Mouse (Mus musculus): ENCODE results near the gene Carns1. TPM values are rescaled to one million over a fixed set of nuclear protein-coding genes. Genes with fewer than 3 reads are reported as not detected.

The Carns1 gene
- polyA plus RNA-seq, 1 experiment from 2014 or later = 2.0 TPM

GRCm38 (mm10) chr19:4196548-4196947 lies 21.3 kb upstream of the Carns1 start:
- Histone ChIP-seq H3K27ac (replicated peaks; ENCODE audit: low read depth, low read length) (no peak overlapping the region), H3K27me3 (ENCODE audit: control insufficient read depth, insufficient read depth, low read length) (no peaks in the 10 kb centered on the region), H3K4me3 (ENCODE audit: low read depth, low read length) (no peak overlapping the region), H3K9me3 (replicated peaks; ENCODE audit: control insufficient read depth, low read length) (no peaks in the 10 kb centered on the region), H3K9ac (replicated peaks; ENCODE audit: low read length) (no peak overlapping the region), H3K36me3 (replicated peaks; ENCODE audit: control insufficient read depth, insufficient read depth, low read depth, low read length) (peaks cover 18% of the 10 kb centered on the region), H3K4me1 (ENCODE audit: control insufficient read depth, insufficient read depth, low read length) (peaks cover 10% of the 10 kb centered on the region), H3K4me2 (ENCODE audit: low read depth, low read length) (no peak overlapping the region)
- ATAC-seq (replicated peaks; ENCODE audit: insufficient number of reproducible peaks, low FRiP score, low TSS enrichment, low read depth) = no peak
- DNase-seq (ENCODE audit: low spot score) = no peak
- WGBS = 34% methylated on average over 5 of the region's 5 CpGs

GRCm38 (mm10) chr19:4196048-4196447 lies 20.8 kb upstream of the Carns1 start:
- DNase-seq (ENCODE audit: low spot score) (no peak), ATAC-seq (replicated peaks; ENCODE audit: insufficient number of reproducible peaks, low FRiP score, low TSS enrichment, low read depth) (no peak)
- WGBS = 91% methylated on average over 2 of the region's 2 CpGs
- Histone ChIP-seq H3K9me3 (replicated peaks; ENCODE audit: control insufficient read depth, low read length) (no peaks in the 10 kb centered on the region), H3K4me1 (ENCODE audit: control insufficient read depth, insufficient read depth, low read length) (peaks cover 10% of the 10 kb centered on the region), H3K36me3 (replicated peaks; ENCODE audit: control insufficient read depth, insufficient read depth, low read depth, low read length) (peaks cover 18% of the 10 kb centered on the region), H3K4me2 (ENCODE audit: low read depth, low read length) (no peak overlapping the region), H3K9ac (replicated peaks; ENCODE audit: low read length) (no peak overlapping the region), H3K27me3 (ENCODE audit: control insufficient read depth, insufficient read depth, low read length) (no peaks in the 10 kb centered on the region), H3K4me3 (ENCODE audit: low read depth, low read length) (no peak overlapping the region), H3K27ac (replicated peaks; ENCODE audit: low read depth, low read length) (no peak overlapping the region)

GRCm38 (mm10) chr19:4194776-4195650 lies 19.7 kb upstream of the Carns1 start:
- Histone ChIP-seq H3K36me3 (replicated peaks; ENCODE audit: control insufficient read depth, insufficient read depth, low read depth, low read length) (peaks cover 18% of the 10 kb centered on the region), H3K4me1 (ENCODE audit: control insufficient read depth, insufficient read depth, low read length) (peaks cover 6% of the 10 kb centered on the region), H3K4me3 (ENCODE audit: low read depth, low read length) (no peak overlapping the region), H3K27ac (replicated peaks; ENCODE audit: low read depth, low read length) (no peak overlapping the region), H3K4me2 (ENCODE audit: low read depth, low read length) (no peak overlapping the region), H3K9ac (replicated peaks; ENCODE audit: low read length) (no peak overlapping the region), H3K27me3 (ENCODE audit: control insufficient read depth, insufficient read depth, low read length) (no peaks in the 10 kb centered on the region), H3K9me3 (replicated peaks; ENCODE audit: control insufficient read depth, low read length) (no peaks in the 10 kb centered on the region)
- DNase-seq (ENCODE audit: low spot score) (no peak), ATAC-seq (replicated peaks; ENCODE audit: insufficient number of reproducible peaks, low FRiP score, low TSS enrichment, low read depth) (no peak)
- 84% methylated on average over 12 of the region's 12 CpGs for WGBS

- Histone ChIP-seq H3K36me3 (replicated peaks; ENCODE audit: control insufficient read depth, insufficient read depth, low read depth, low read length) (peaks cover 18% of the 10 kb centered on the region), H3K27me3 (ENCODE audit: control insufficient read depth, insufficient read depth, low read length) (no peaks in the 10 kb centered on the region), H3K27ac (replicated peaks; ENCODE audit: low read depth, low read length) (no peak overlapping the region), H3K9me3 (replicated peaks; ENCODE audit: control insufficient read depth, low read length) (no peaks in the 10 kb centered on the region), H3K4me3 (ENCODE audit: low read depth, low read length) (no peak overlapping the region), H3K4me2 (ENCODE audit: low read depth, low read length) (no peak overlapping the region), H3K9ac (replicated peaks; ENCODE audit: low read length) (no peak overlapping the region), H3K4me1 (ENCODE audit: control insufficient read depth, insufficient read depth, low read length) (peaks cover 6% of the 10 kb centered on the region)
- DNase-seq (ENCODE audit: low spot score) (no peak), ATAC-seq (replicated peaks; ENCODE audit: insufficient number of reproducible peaks, low FRiP score, low TSS enrichment, low read depth) (no peak)
- WGBS = 89% methylated on average over 8 of the region's 8 CpGs
These were observed 18.9 kb upstream of the Carns1 start for GRCm38 (mm10) chr19:4194021-4194724.

GRCm38 (mm10) chr19:4193129-4193528 lies 17.9 kb upstream of the Carns1 start:
- peaks cover 18% of the 10 kb centered on the region for H3K36me3 ChIP-seq (replicated peaks; ENCODE audit: control insufficient read depth, insufficient read depth, low read depth, low read length)
- WGBS = 72% methylated on average over 6 of the region's 6 CpGs
- H3K4me1 ChIP-seq (ENCODE audit: control insufficient read depth, insufficient read depth, low read length) = peaks cover 6% of the 10 kb centered on the region
- ATAC-seq (replicated peaks; ENCODE audit: insufficient number of reproducible peaks, low FRiP score, low TSS enrichment, low read depth) = no peak
- no peaks in the 10 kb centered on the region for H3K27me3 ChIP-seq (ENCODE audit: control insufficient read depth, insufficient read depth, low read length)
- H3K9me3 ChIP-seq (replicated peaks; ENCODE audit: control insufficient read depth, low read length) = no peaks in the 10 kb centered on the region
- H3K4me2 ChIP-seq (ENCODE audit: low read depth, low read length) = peak overlapping the region; percentile 58
- no peak overlapping the region for H3K27ac ChIP-seq (replicated peaks; ENCODE audit: low read depth, low read length)
- peak overlapping the region; percentile 97 for H3K4me3 ChIP-seq (ENCODE audit: low read depth, low read length)
- H3K9ac ChIP-seq (replicated peaks; ENCODE audit: low read length) = peak overlapping the region; percentile 96
- DNase-seq (ENCODE audit: low spot score) = no peak

- peaks cover 6% of the 10 kb centered on the region for H3K4me1 ChIP-seq (ENCODE audit: control insufficient read depth, insufficient read depth, low read length)
- peak; percentile 45 for DNase-seq (ENCODE audit: low spot score)
- WGBS = 0% methylated on average over 47 of the region's 52 CpGs
- H3K27me3 ChIP-seq (ENCODE audit: control insufficient read depth, insufficient read depth, low read length) = no peaks in the 10 kb centered on the region
- peak overlapping the region; percentile 97 for H3K4me3 ChIP-seq (ENCODE audit: low read depth, low read length)
- H3K9me3 ChIP-seq (replicated peaks; ENCODE audit: control insufficient read depth, low read length) = no peaks in the 10 kb centered on the region
- H3K36me3 ChIP-seq (replicated peaks; ENCODE audit: control insufficient read depth, insufficient read depth, low read depth, low read length) = peaks cover 18% of the 10 kb centered on the region
- H3K4me2 ChIP-seq (ENCODE audit: low read depth, low read length) = peak overlapping the region; percentile 58
- H3K9ac ChIP-seq (replicated peaks; ENCODE audit: low read length) = peak overlapping the region; percentile 96
- H3K27ac ChIP-seq (replicated peaks; ENCODE audit: low read depth, low read length) = peak overlapping the region; percentile 90
- ATAC-seq (replicated peaks; ENCODE audit: insufficient number of reproducible peaks, low FRiP score, low TSS enrichment, low read depth) = 0 out of 2 replicates have a peak, but pooled peaks have one; percentile 0
These were observed 17.1 kb upstream of the Carns1 start for GRCm38 (mm10) chr19:4192251-4192985.

GRCm38 (mm10) chr19:4191528-4192250 lies 16.4 kb upstream of the Carns1 start, which contains the start of gene Ppp1ca:
Gene Ppp1ca (plus strand): TSS chr19:4192065.
- H3K36me3 ChIP-seq (replicated peaks; ENCODE audit: control insufficient read depth, insufficient read depth, low read depth, low read length) = peaks cover 18% of the 10 kb centered on the region
- H3K27me3 ChIP-seq (ENCODE audit: control insufficient read depth, insufficient read depth, low read length) = no peaks in the 10 kb centered on the region
- H3K9me3 ChIP-seq (replicated peaks; ENCODE audit: control insufficient read depth, low read length) = no peaks in the 10 kb centered on the region
- peak; percentile 88 for ATAC-seq (replicated peaks; ENCODE audit: insufficient number of reproducible peaks, low FRiP score, low TSS enrichment, low read depth)
- H3K4me1 ChIP-seq (ENCODE audit: control insufficient read depth, insufficient read depth, low read length) = peaks cover 6% of the 10 kb centered on the region
- H3K27ac ChIP-seq (replicated peaks; ENCODE audit: low read depth, low read length) = peak within 1 kb of the TSS; percentile 90
- H3K4me2 ChIP-seq (ENCODE audit: low read depth, low read length) = peak within 1 kb of the TSS; percentile 58
- peak within 1 kb of the TSS; percentile 96 for H3K9ac ChIP-seq (replicated peaks; ENCODE audit: low read length)
- WGBS = 7% methylated on average over 38 of the region's 47 CpGs
- peak; percentile 96 for DNase-seq (ENCODE audit: low spot score)
- H3K4me3 ChIP-seq (ENCODE audit: low read depth, low read length) = peak within 1 kb of the TSS; percentile 97

Data from embryonic facial prominence, embryonic 11.5 days (tissue).